Comparison of ENCODE assay signal across 10 mouse cellular contexts in genomic region chr15:77836692-77837443, GRCm38 (mm10). TPM values are rescaled to one million over a fixed set of nuclear protein-coding genes. Genes with fewer than 3 reads are reported as not detected.
DNase-seq lines count a peak whose midpoint lies in the region; ATAC-seq and TF ChIP-seq lines count a peak whose summit lies in the region.
"Had no signal": no experiment of that assay in that cellular context is flagged by ENCODE, and none has a peak within 500 bp of the region (broad histone marks: within the 10 kb centered on the region; RNA-seq: fewer than 3 reads in every experiment).

No protein-coding gene starts in this region.

- no peaks in the 10 kb centered on the region for H3K27me3 ChIP-seq in lung, postnatal 0 days (replicated peaks; ENCODE audit: insufficient read depth, low read length)
- no peaks in the 10 kb centered on the region for H3K27me3 ChIP-seq in heart, embryonic 16.5 days (ENCODE audit: control insufficient read depth, insufficient read depth, low read length)
- H3K27me3 ChIP-seq: midbrain, embryonic 15.5 days had no signal

- peak; percentile 58 for DNase-seq in embryo, embryonic 10 days (ENCODE audit: low spot score)
- no peak for DNase-seq in embryo, embryonic 10.5 days (ENCODE audit: low spot score)
- DNase-seq in lung, postnatal 0 days (ENCODE audit: low spot score) = peak; percentile 57
- DNase-seq in lung, postnatal 14 days = no peak
- DNase-seq in layer of hippocampus, adult 9-11 months = no peak
- DNase-seq in gastrocnemius, postnatal 25 days = no peak

- no peak for TF ChIP-seq CTCF in lung, postnatal 0 days (IDR thresholded peaks at IDR 0.05)

- ATAC-seq in lung, postnatal 0 days = no peak
- ATAC-seq in heart, embryonic 16.5 days (replicated peaks; ENCODE audit: extremely low read depth, insufficient read depth, low FRiP score) = no peak
- ATAC-seq: inflammation-experienced regulatory T-cells, adult 6 months; midbrain, embryonic 15.5 days had no signal

- peaks cover 97% of the 10 kb centered on the region for H3K79me2 ChIP-seq in macrophage (ENCODE audit: inconsistent target)

- H3K9me3 ChIP-seq in lung, postnatal 0 days (ENCODE audit: low read length) = no peaks in the 10 kb centered on the region
- H3K9me3 ChIP-seq in heart, embryonic 16.5 days (replicated peaks; ENCODE audit: control insufficient read depth, low read length) = no peaks in the 10 kb centered on the region
- H3K9me3 ChIP-seq: midbrain, embryonic 15.5 days had no signal

- 29% methylated on average over 6 of the region's 6 CpGs for WGBS in lung, postnatal 0 days
- 30% methylated on average over 6 of the region's 6 CpGs for WGBS in heart, embryonic 16.5 days
- 66% methylated on average over 6 of the region's 6 CpGs for WGBS in macrophage (ENCODE audit: missing documents)

- H3K4me3 ChIP-seq in lung, postnatal 0 days (ENCODE audit: low read depth, low read length) = no peak overlapping the region
- H3K4me3 ChIP-seq in heart, embryonic 16.5 days (ENCODE audit: low read length) = 0 out of 2 replicates have a peak overlapping the region, but pooled peaks have one; percentile 16
- no peak overlapping the region for H3K4me3 ChIP-seq in macrophage (ENCODE audit: inconsistent target)
- H3K4me3 ChIP-seq: midbrain, embryonic 15.5 days had no signal

- peak overlapping the region; percentile 97 for H3K27ac ChIP-seq in lung, postnatal 0 days (ENCODE audit: low read length)
- peak overlapping the region; percentile 94 for H3K27ac ChIP-seq in heart, embryonic 16.5 days (ENCODE audit: low read length)
- H3K27ac ChIP-seq in macrophage = peak overlapping the region; percentile 75; the same call in 1 of the 2 replicates
- H3K27ac ChIP-seq: midbrain, embryonic 15.5 days had no signal

- H3K4me2 ChIP-seq in lung, postnatal 0 days (replicated peaks; ENCODE audit: low read depth, low read length) = peak overlapping the region; percentile 77
- H3K4me2 ChIP-seq in heart, embryonic 16.5 days (ENCODE audit: low read depth, low read length) = peak overlapping the region; percentile 88
- H3K4me2 ChIP-seq: midbrain, embryonic 15.5 days had no signal

- peak; percentile 50 for TF ChIP-seq EP300 in lung, postnatal 0 days (IDR thresholded peaks at IDR 0.05)

- H3K4me1 ChIP-seq in lung, postnatal 0 days (ENCODE audit: insufficient read depth, low read depth, low read length) = peaks cover 59% of the 10 kb centered on the region
- H3K4me1 ChIP-seq in heart, embryonic 16.5 days (ENCODE audit: control insufficient read depth, insufficient read depth, low read length) = peaks cover 70% of the 10 kb centered on the region

- no peaks in the 10 kb centered on the region for H3K36me3 ChIP-seq in lung, postnatal 0 days (ENCODE audit: insufficient read depth, low read length)
- H3K36me3 ChIP-seq in heart, embryonic 16.5 days (ENCODE audit: control insufficient read depth, insufficient read depth) = no peaks in the 10 kb centered on the region
- no peaks in the 10 kb centered on the region for H3K36me3 ChIP-seq in macrophage (ENCODE audit: inconsistent target)
- H3K36me3 ChIP-seq: midbrain, embryonic 15.5 days had no signal

- H3K9ac ChIP-seq in lung, postnatal 0 days (replicated peaks; ENCODE audit: low read depth) = 0 out of 2 replicates have a peak overlapping the region, but pooled peaks have one; percentile 24
- peak overlapping the region; percentile 38 for H3K9ac ChIP-seq in heart, embryonic 16.5 days (ENCODE audit: low read length)
- H3K9ac ChIP-seq: midbrain, embryonic 15.5 days had no signal

RNA-seq across cellular contexts. Expression of gene Myh9, which starts 5.1 kb away (rescaled TPM):
- 59.3 and 67.3 TPM in 2 replicates for polyA plus RNA-seq in lung, postnatal 0 days (2015; fragmentation: Nextera tagmentation; extraction: Ambion mirVana)
- 22.8 and 29.7 TPM in 2 replicates for polyA plus RNA-seq in heart, embryonic 16.5 days (2015; fragmentation: Nextera tagmentation; extraction: Ambion mirVana)
- 100 to 1,000 TPM; 116 to 655 (median 298) TPM for total RNA-seq in macrophage (2018; cell fraction: chromatin; rRNA removed)
- 100 to 1,000 TPM; 130 to 278 (median 207) TPM for total RNA-seq in macrophage (2018; cell fraction: cytosol; rRNA removed)
- total RNA-seq in macrophage (2018; cell fraction: nucleus; rRNA removed) = 100 to 1,000 TPM; 203 to 600 (median 357) TPM
- 130 to 219 TPM (median 188 TPM) in 3 replicates for polyA plus RNA-seq in macrophage (2018)
- 10 to 100 TPM; 51.0 to 72.0 TPM for total RNA-seq in gastrocnemius, postnatal 25 days (2021)

Comparison
In these comparisons a context has a peak if more than half of its experiments do, and no peak if none do; other contexts are left out.
1. DNase-seq: peak in embryo, embryonic 10 days (single experiment) and lung, postnatal 0 days (single experiment); none in embryo, embryonic 10.5 days (single experiment), lung, postnatal 14 days (single experiment), layer of hippocampus, adult 9-11 months (single experiment) and gastrocnemius, postnatal 25 days (single experiment).
2. Peak in every context shown above with its lines, with median percentiles within 50 percentile points of each other: H3K27ac ChIP-seq.